Mouse (Mus musculus): Measurements from ENCODE around the gene Mip.
"Not testable (repeated sequence)": the region's sequence is repeated elsewhere in the genome, so short reads cannot be mapped to it uniquely, and the experiment has no call there.

Gene Mip

GRCm38 (mm10) chr10:128225538-128225937, at the start of gene Mip:
Gene Mip (plus strand): TSS chr10:128225838.
- DNase-seq: no peak

- peak; percentile 67 to 70 for DNase-seq
These were observed 49.5 kb upstream of the Mip start for GRCm38 (mm10) chr10:128175996-128176755.

- no peak for DNase-seq
These were observed 48.3 kb upstream of the Mip start for GRCm38 (mm10) chr10:128177316-128177715.

GRCm38 (mm10) chr10:128179989-128180388, 45.6 kb upstream of the Mip start, which contains the start of gene Rbms2:
Gene Rbms2 (minus strand): TSS chr10:128180297.
- peak; percentile 51 to 62 for DNase-seq

GRCm38 (mm10) chr10:128184296-128184695, 41.3 kb upstream of the Mip start:
- DNase-seq: no peak

- DNase-seq: no peak
These were observed 40.2 kb upstream of the Mip start for GRCm38 (mm10) chr10:128185277-128185940.

GRCm38 (mm10) chr10:128185959-128186358, 39.7 kb upstream of the Mip start:
- DNase-seq: peak; percentile 69 to 86

- DNase-seq: no peak
These were observed 38.4 kb upstream of the Mip start for GRCm38 (mm10) chr10:128187181-128187605.

- DNase-seq: peak; percentile 46 to 82
These were observed 37.3 kb upstream of the Mip start for GRCm38 (mm10) chr10:128188242-128188877.

GRCm38 (mm10) chr10:128191472-128191871, 34.2 kb upstream of the Mip start:
- no peak for DNase-seq

GRCm38 (mm10) chr10:128192030-128192766, 33.4 kb upstream of the Mip start:
- not testable (repeated sequence) for DNase-seq

- no peak for DNase-seq
These were observed 32.5 kb upstream of the Mip start for GRCm38 (mm10) chr10:128193113-128193512.

GRCm38 (mm10) chr10:128194024-128194550, 31.6 kb upstream of the Mip start, which contains the start of gene Gls2:
Gene Gls2 (plus strand): TSS chr10:128194457.
- DNase-seq: peak; percentile 96 to 97

- no peak for DNase-seq
These were observed 30.8 kb upstream of the Mip start for GRCm38 (mm10) chr10:128194551-128195461.

GRCm38 (mm10) chr10:128201856-128202255, 23.8 kb upstream of the Mip start:
- DNase-seq: no peak

GRCm38 (mm10) chr10:128204941-128205340, 20.7 kb upstream of the Mip start:
- DNase-seq: no peak

GRCm38 (mm10) chr10:128208326-128208725, 17.3 kb upstream of the Mip start:
- DNase-seq: no peak

- DNase-seq: no peak
These were observed 16.2 kb upstream of the Mip start for GRCm38 (mm10) chr10:128209311-128210009.

GRCm38 (mm10) chr10:128210131-128210530, 15.5 kb upstream of the Mip start:
- no peak for DNase-seq

GRCm38 (mm10) chr10:128210954-128211353, 14.7 kb upstream of the Mip start:
- peak in 1 of 2 experiments; percentile 22 for DNase-seq
